Mouse (Mus musculus): ENCODE results near the gene Olfr516. TPM values are rescaled to one million over a fixed set of nuclear protein-coding genes. Genes with fewer than 3 reads are reported as not detected.

Gene Olfr516
- polyA plus RNA-seq, 1 experiment from 2014 or later, result not detected

Other genes starting within 250 kb of the Olfr516 start
- gene Olfr506, start 239.7 kb downstream of the Olfr516 start, polyA plus RNA-seq (2014; fragmentation: Nextera tagmentation; extraction: Ambion mirVana), result not detected in 2 replicates
- not detected in 2 replicates for gene Olfr507, start 228.7 kb downstream of the Olfr516 start, polyA plus RNA-seq (2014; fragmentation: Nextera tagmentation; extraction: Ambion mirVana)
- not detected in 2 replicates for gene Olfr508, start 220.5 kb downstream of the Olfr516 start, polyA plus RNA-seq (2014; fragmentation: Nextera tagmentation; extraction: Ambion mirVana)
- not detected in 2 replicates for gene Olfr509, start 198.6 kb downstream of the Olfr516 start, polyA plus RNA-seq (2014; fragmentation: Nextera tagmentation; extraction: Ambion mirVana)
- not detected in 2 replicates for gene Olfr510, start 184.1 kb downstream of the Olfr516 start, polyA plus RNA-seq (2014; fragmentation: Nextera tagmentation; extraction: Ambion mirVana)
- gene Olfr512, start 137.2 kb downstream of the Olfr516 start, polyA plus RNA-seq (2014; fragmentation: Nextera tagmentation; extraction: Ambion mirVana), result not detected in 2 replicates
- not detected in 2 replicates for gene Olfr513, start 99.6 kb downstream of the Olfr516 start, polyA plus RNA-seq (2014; fragmentation: Nextera tagmentation; extraction: Ambion mirVana)
- gene Olfr514, start 24.5 kb downstream of the Olfr516 start, polyA plus RNA-seq (2014; fragmentation: Nextera tagmentation; extraction: Ambion mirVana), result not detected in 2 replicates
- not detected in 2 replicates for gene Olfr517, start 21.9 kb upstream of the Olfr516 start, polyA plus RNA-seq (2014; fragmentation: Nextera tagmentation; extraction: Ambion mirVana)
- gene Olfr518, start 34.5 kb upstream of the Olfr516 start, polyA plus RNA-seq (2014; fragmentation: Nextera tagmentation; extraction: Ambion mirVana), result not detected in 2 replicates
- gene Olfr519, start 43.9 kb upstream of the Olfr516 start, polyA plus RNA-seq (2014; fragmentation: Nextera tagmentation; extraction: Ambion mirVana), result not detected in 2 replicates
- not detected in 2 replicates for gene Nlrp10, start 79.6 kb upstream of the Olfr516 start, polyA plus RNA-seq (2014; fragmentation: Nextera tagmentation; extraction: Ambion mirVana)
- gene Eif3f, start 83.9 kb upstream of the Olfr516 start, polyA plus RNA-seq (2014; fragmentation: Nextera tagmentation; extraction: Ambion mirVana), result 91.7 and 109 TPM in 2 replicates
- 0.49 and 0.81 TPM in 2 replicates for gene Tub, start 99.8 kb upstream of the Olfr516 start, polyA plus RNA-seq (2014; fragmentation: Nextera tagmentation; extraction: Ambion mirVana)
- gene Ric3, start 232.8 kb upstream of the Olfr516 start, polyA plus RNA-seq (2014; fragmentation: Nextera tagmentation; extraction: Ambion mirVana), result 1.4 and 2.2 TPM in 2 replicates